Mouse (Mus musculus) olfactory bulb, adult 2 months (tissue): ENCODE measurements around the gene Tmigd3.

Experiments
- CTCF ChIP-seq: fragments of 200-500 bp; IDR thresholded peaks from 2 replicates; pipeline ENCODE4 v1.5.1; 2012; ENCODE audit warnings: low read depth, mild to moderate bottlenecking, low read length, moderate library complexity; ENCODE audit not compliant: insufficient read depth
- POLR2A ChIP-seq: fragments of 200-500 bp; IDR thresholded peaks from 2 replicates; pipeline ENCODE4 v1.6.1; 2012; ENCODE audit warnings: mild to moderate bottlenecking, low read depth, low read length, moderate library complexity; ENCODE audit not compliant: insufficient read depth

GRCm38 (mm10) chr3:105854786-105855185 is 15.9 kb upstream of the Tmigd3 start:
- TF ChIP-seq CTCF (no peak), POLR2A (no peak)
